Mouse (Mus musculus): ENCODE data around the gene Cux2.
"Not testable (repeated sequence)": the region's sequence is repeated elsewhere in the genome, so short reads cannot be mapped to it uniquely, and the experiment has no call there.

Cux2 gene

DNA sequence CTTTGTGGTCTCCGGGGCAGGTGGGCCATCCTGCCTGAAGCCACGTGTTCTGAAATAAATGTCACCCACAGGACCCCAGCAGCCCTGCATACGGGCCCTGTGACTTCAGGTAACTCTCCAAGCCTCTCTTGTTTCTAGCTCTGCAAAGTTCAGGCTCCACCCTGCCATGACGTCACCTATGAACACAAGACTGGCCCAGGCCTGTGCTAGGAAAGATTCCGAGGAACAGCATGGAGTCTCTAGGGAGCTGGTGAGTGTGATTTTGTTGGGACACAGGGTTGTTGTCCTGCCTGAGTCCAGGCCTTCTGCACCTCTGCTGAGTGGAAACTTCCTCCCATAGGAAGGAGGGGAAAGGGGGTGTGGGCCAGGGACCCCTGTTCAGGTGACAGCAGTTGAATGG, 181.9 kb downstream of the Cux2 start:
- DNase-seq (ENCODE audit: low spot score in 2 of 2): no peak

DNA sequence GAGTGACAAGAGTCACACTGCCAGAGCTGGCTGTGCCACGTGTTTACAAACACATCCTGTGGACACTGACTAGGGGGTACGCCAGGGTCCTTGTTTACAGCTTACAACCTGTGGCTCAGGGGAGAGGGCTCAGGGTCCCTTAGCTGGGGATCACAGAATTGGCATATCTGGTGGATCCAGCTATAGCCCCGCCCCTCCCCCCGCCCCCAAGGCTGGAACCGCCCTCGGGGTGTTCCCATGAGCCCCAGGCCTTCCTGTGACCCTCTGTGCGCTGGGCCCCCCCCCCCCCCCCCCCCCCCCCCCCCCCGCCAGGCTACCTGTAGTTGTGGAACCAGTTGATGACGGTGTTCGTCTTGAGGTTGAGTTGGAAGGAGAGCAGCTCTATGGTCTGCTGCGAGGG, 185.6 kb downstream of the Cux2 start:
- DNase-seq (ENCODE audit: low spot score in 2 of 2): no peak

DNA sequence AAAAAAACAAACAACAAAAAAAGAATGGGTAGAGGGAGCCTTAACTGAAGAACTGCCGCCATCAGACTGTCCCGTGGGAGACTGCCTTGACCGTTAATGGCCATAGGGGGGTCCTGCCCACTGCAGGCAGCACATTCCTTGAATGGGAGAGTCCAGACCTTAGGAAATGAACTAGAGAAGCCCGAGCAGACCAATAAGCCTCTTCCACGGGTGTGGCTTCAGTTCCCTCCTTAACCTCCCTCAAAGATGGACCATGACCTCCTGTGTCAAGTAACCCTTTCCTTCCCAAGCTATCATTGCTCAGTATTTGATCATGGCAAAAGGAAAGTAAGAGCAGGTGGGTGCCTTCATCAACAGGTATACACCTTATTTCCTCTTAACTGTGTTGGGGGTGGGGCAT, 187.9 kb downstream of the Cux2 start:
- DNase-seq (ENCODE audit: low spot score in 2 of 2): no peak

DNA sequence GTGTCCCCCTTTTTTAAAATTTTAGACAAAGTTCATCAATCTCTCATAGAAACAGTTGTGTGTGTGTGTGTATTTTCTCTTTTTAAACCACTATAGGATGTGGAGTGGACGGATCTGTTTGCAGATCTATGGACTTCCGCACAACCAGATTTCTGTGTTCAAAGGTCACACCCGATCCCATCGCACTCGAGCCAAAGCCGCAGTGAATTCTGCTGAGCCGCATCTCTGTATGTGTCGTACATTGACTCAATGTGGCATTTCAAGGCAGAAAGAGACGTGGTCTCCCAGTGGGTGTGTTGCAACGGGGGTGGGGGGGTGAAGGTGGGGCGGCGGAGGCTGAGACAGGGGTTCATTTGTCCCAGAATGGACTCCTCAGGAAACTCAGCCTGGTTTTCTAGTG, 191.5 kb downstream of the Cux2 start:
- DNase-seq (ENCODE audit: low spot score in 2 of 2): no peak

DNA sequence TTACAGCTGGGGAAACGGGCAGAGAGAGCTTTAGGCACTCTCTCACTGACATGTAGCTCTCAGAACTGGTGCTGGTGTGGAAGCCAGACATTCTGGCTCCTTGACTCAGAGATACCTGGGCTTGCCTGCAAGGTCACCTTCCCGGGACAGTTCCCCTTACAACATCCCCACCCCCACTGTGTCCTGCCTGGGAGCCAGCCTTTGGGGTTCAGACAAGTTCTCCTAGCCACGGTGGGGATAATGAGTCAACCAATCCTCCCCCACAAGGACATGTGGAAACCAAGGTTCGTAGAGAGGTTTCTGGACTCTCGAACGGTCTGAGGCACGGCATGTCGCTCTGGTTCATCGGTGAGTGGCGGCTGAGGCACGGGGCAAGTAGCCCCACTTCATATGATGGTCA, 193.2 kb downstream of the Cux2 start:
- DNase-seq (ENCODE audit: low spot score in 2 of 2): no peak

DNA sequence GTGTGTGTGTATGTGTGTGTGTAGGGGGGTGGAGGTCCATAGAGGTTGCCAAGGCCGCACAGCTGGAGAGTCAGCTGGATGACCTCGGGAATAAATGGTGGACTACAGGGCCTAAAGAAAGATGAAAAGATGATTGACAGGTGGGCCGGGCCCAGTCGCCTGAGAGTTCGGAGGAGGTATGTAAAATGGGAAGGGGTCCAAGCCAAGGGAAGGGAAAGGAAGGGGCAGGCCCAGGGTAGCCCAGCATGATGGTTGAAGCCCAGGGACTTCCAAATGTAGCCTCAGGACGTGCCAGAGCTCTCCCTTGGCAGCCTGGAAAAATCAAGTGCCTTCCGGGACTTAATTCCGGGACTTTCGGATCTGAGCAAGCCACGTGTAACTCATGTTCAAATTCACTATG, 195.1 kb downstream of the Cux2 start:
- no peak for DNase-seq (ENCODE audit: low spot score in 2 of 2)

DNA sequence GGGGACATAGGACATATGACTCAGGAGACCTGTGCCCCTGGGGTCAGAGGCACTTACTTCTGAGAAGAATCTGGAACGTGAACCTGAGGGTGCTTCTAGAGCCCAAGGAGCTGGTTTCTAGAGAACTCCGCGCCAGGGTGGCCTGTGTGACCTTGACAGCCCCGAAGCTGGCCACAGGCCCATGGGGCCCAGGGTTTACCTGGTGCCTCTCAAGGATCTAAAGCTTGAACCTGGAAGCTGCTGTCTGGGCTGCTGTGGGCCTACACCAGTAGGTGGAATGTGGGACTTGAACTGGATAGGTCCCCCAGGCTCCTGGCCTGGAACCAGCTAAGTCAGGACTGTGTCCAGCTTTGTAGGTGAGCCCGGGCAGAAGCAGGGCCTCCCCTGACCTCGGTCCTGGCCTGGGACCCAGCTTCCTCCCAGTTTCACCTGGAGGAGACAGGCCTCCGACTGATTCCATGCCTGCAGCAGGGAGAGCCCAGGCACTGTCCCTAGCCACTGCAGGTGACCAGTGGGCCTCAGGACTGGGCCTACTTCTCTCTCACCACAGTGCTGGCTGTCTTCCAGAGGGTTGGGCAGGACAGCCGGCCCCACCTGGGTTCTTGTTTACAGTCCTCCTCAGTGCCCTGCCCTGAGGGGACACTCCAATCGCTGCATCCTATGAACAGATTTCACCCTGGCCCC, 196.4 kb downstream of the Cux2 start:
- DNase-seq (ENCODE audit: low spot score in 2 of 2): no peak

DNA sequence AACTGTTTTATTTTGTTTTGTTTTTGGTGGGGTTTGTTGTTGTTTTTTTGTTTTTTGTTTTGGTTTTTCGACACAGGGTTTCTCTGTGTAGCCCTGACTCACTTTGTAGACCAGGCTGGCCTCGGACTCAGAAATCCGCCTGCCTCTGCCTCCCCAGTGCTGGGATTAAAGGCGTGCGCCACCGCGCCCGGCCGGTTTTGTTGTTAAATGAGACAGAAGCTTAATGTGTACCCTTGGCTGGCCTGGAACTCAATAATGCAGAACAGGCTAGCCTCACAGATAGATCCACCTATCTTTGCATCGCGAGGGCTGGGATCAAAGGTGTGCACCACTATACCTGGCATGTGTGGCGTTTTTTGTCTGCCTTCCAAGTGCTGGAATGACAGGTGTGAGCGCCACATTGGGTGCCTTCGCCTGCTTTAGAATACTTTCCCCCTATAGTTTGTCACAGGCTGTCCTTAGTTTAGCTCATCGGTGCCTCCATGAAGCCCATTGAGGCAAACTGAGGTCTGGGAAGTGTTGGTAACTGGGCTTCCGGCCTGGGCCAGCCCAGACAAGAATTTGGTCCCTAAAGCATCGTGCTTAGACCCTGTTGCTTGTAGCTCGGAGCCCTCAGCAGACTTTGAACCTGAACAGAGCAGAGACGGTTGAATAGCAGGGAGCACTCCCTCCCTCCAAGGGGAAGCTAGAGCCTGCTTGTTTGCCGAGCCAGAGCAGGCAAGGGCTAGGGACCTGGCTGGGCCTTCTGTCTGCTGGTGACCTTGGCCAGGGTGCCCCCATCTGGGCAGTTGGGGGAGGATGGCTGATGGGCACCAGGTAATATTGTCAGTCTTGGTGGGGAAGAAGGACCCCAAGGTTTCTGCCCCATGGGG, 200.2 kb downstream of the Cux2 start:
- DNase-seq (ENCODE audit: low spot score in 2 of 2): no peak

DNA sequence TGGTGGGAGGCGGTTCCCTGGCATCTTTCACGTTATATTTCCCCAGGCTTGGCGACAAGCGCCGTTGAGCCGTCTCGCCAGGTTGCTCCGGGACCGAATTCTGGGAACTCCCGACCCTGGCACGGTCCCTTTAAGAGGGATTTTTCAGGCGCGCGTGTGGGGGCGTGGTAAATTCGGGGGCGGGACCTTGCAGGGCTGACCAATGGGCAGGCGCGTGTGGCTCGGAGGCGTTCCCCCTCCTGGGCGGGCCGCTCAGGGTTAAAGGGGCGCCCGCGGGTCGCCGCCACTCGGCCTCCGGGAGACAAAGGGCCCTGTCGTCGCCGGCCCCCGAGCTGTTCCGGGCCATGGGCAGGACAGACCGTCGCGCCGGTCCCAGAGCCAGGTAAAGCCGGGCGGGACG, 201.2 kb downstream of the Cux2 start, which contains the start of gene Pheta1:
Pheta1 (plus strand) TSS at position 242 of the 400 bp plus-strand sequence.
- peak; percentile 83 to 90 for DNase-seq (ENCODE audit: low spot score in 2 of 2)

DNA sequence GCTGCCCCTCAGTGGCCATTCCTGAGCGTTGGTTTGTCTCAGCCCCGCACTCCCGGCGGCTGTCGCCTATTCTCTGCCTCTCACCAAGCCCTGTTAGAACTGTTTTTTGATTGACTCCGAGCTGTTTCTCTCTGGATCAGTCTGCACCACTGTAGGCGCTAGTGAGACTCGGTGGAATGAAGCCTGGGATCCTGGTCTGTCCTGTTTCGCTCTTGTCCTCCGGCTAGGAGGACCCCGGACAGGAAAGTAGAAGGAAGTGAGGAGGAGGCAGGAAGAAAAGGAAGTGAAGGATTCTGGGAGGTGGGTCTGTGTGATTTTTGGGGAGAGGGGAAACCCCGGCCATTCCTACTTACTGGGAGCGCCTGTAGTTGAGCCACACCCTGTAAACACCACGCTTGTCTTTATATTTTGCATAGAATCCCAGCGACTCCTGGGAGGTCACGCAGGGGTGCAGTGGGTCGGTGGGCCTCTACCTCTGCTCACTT, 201.8 kb downstream of the Cux2 start:
- no peak for DNase-seq (ENCODE audit: low spot score in 2 of 2)

DNA sequence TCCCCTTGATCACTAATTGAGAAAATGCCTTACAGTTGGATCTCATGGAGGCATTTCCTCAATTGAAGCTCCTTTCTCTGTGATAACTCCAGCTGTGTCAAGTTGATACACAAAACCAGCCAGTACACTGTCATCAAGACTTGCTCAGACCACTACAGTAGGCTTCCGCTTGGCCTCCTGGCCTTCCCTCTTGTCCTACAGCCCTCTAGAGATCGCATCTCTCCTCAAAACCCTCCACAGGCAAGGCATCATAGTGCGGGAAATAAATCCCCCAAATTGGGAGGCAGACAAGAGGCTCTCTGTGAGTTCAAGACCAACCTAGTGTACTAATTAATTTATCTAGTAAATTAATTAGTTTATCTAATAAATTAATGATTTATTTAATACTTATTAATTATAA, 202.6 kb downstream of the Cux2 start:
- not testable (repeated sequence) for DNase-seq (ENCODE audit: low spot score in 2 of 2)

DNA sequence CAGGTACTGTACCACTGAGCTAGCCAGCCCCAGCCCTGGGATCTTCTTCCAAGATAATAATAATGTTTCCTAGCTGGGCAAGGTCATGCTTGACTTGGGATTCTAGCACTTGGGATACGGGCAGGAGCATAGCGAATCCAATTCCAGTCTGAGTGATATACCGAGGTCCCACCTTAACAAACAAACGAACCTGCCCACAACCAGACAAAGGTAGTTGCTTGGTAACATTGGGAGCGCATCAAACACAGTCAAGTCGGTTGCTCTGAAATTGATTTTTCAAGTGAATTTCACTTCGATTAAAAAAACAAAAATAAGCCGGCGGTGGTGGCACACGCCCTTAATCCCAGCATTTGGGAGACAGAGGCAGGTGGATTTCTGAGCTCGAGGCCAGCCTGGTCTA, 203.6 kb downstream of the Cux2 start:
- no peak for DNase-seq (ENCODE audit: low spot score in 2 of 2)

DNA sequence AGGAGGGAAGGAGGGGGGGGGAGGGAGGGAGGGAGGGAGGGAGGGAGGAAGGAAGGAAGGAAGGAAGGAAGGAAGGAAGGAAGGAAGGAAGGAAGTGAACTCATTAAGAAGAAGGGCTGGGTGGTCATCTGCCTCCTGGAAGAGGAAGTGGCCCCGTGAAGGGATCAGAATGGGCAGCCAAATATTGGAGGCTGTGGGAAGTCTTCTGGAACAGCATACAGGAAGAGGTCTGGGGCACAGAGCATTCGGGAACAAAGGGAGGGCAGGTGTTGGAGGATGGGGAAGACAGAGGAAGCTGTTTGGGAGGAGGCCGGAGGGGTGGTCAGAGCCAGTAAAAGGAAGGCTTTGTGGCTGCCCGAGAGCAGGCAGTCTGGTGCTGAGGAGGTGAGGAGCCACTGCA, 204.5 kb downstream of the Cux2 start:
- DNase-seq (ENCODE audit: low spot score in 2 of 2): no peak

DNA sequence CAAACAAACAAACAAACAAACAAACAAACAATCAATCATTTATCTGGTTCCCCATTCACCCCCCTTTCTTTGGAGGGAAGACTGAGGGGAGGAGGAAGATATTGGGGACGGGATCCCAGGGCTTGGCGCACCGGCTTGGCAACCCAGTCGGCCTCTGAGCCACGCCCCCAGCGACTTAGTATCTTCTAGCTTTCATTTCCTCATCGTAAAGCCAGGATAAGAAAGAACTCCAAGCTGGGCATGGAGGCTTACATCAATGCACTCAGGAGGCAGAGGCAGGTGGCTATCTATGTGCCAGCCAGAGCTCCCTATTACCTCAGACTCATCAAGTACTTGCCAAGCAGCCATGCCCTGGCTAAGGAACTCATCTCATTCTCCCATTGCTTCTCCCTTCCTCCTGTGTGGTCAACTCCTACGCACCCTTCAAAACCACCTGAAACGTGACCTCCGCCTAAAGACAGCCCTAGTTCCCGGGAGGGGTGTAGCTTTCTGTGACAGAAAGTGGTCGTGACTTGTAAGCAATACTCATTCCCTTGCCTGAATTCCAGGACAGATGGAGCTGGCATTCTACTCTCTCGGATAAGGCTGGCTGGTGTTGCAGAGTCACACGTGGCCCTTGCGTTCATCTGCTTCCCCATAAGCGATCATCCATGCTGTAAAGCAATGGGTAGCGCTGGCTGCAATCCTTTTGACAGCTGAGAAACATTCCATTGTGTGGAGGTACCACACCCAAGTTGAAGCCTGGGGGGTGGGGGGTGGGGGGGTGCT, 206.6 kb downstream of the Cux2 start:
- no peak for DNase-seq (ENCODE audit: low spot score in 2 of 2)

DNA sequence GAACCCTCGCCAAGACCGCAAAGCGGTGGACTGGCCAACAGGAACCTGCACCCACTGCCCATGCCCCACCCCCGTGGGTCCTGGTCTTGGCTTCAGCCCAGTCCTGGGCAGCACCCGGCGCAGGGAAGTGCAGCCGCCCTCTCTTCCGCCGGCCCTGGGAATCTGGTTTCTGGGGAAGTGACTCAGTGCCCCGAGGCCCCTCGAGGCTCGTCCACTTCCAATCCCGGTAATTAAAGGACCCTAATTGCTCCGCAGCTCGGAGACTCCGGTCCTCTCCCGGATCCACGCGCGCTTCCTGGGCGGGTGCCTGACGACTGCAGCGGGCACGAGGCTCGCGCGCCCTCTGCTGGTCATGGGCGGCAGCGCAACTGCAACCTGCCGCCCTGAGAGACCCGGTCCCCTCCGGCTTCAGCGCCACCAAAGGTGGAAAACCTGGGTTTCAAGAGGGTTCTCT, 207.2 kb downstream of the Cux2 start:
- DNase-seq (ENCODE audit: low spot score in 2 of 2): peak in 1 of 2 experiments; percentile 80

DNA sequence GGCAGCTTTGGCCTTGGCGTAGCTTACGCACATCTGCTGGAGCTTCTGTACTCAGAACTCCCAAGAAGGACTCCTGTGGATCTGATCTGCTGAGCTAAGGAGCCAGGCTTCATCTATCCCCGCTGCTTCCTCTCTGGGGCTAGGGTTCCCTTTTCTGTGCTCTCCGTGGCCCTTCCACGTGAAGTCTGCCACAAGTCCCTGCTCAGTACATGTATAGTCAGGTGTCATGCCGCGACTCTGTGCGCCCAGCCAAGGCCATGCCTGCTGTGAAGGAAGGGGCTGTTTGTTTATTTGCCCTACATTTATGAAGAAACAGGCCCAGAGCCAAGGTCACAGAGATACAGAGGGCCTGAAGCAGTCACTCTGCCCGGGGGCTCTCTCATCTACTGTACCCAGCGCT, 207.9 kb downstream of the Cux2 start:
- no peak for DNase-seq (ENCODE audit: low spot score in 2 of 2)

DNA sequence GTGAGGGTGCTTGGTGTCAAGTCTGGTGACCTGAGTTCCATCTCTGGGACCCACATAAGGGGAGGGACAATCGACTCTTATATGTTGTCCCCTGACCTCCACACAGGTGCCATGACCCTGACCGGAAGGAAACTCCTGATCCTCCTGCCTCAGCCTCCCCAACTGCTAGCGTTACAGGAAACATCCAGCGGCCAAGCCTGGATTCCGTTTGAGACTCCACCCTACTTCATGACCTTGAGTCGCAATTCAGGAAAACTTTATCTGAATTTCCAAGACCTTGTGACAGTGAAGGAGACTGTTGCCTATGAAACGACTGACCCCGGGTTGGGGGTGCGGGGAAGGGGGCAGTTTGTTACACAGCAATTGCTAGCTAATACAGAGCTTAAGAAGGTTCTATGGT, 208.4 kb downstream of the Cux2 start:
- DNase-seq (ENCODE audit: low spot score in 2 of 2): no peak

DNA sequence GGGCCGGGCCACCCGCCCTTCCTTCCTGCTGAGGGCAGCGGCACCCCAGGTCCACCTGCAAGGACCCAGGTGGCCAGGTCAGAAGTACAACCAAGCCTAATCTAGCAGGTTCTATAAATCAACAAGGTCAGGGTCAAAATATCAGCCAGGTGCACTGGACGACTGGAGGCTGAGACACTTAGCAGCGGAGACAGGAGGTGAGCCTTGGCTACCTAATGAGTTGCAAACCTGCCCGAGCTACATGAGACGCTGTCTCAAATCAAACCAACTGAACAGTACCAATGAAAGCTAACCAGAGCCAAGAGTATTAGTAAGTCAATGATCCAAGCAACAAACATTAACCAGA, 210.8 kb downstream of the Cux2 start:
- DNase-seq (ENCODE audit: low spot score in 2 of 2): no peak

DNA sequence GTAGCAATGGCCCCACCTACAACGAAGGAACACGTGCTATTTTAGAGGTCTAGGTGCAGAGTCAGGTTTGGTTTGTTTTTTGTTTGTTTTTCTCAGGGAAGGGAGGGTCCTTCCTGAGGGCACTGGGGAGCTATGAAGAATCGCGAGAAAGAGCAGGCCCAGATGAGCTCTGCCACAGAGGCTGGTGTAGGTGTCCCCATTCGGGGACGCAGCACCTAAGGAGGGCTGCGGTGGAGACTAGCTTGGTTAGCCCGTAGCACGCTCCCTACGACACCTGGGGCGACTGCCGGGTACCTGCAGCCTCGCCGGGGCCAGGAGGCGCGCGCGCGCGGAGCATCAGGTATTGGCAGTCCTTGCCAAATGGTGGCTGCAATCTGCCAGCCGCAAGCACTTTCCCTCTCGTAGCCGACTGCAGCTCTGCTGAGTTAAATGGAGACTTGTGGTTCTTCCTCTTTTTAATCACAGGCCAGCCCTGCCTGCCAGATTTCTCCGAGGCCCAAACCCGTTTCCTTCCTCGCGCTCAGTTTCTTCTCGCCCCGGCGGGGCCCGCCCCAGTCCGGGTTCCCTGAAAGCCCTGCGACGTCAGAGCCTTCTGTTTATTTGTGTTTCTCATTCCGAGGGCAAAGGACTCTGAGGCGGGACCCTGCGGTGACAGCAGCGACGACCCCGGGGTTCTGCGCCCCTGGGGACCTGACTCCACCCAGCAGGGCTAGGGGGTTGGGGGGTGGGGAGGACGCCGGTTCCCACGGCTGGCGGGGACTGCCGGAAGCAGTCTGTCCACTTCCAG, 211.4 kb downstream of the Cux2 start:
- DNase-seq (ENCODE audit: low spot score in 2 of 2): no peak

DNA sequence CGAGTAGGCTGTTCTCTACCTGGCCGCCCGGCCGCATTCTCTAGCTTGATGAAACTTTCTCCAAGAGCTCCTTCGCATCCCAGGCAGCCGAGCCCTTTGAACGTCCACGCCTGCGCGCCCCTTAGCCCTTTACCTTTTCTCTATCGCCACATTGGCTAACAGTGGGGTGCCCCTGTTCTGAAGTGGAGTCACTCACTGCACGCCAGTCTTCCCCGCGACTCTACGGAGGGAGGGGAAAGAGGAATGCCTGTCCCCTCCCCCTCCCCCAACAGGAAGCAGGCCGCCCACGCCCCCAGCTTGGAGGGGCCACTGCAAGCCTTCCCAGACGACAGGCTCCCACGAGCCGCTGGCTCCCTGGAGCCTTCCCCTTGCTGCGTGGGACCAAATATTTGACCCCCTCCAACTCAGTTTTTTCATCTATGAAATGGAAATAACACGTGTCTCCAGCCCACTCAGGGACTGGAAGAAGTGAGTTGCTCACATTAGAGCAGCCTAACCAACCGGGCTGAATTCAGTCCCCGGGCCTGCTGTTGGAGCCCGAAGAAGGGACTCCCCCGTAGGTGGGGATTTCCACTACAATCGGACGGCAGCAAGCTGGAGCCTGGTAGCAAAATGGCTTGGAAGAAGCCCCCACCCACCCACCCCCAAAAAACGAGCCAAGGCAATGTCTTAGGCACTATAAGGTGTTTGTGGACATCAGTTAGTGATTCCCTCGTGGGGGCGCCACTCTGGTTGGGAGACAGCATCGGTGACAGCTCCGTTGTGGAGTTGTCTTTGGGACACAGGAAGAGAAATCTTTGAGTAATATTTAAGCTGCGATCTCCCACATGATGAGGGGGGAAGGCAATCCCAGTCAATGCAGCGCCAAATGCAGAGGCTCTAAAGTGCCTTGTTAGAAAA, 212.2 kb downstream of the Cux2 start, which contains the start of gene Sh2b3:
Sh2b3 (minus strand) TSS at position 206 of the 900 bp plus-strand sequence.
- DNase-seq (ENCODE audit: low spot score in 2 of 2): peak in 1 of 2 experiments; percentile 63

Measured in frontal cortex, postnatal 10 days (tissue).